Mouse (Mus musculus) midbrain, embryonic 14.5 days (tissue): ENCODE measurements around the gene Enpp5. TPM values are rescaled to one million over a fixed set of nuclear protein-coding genes. Genes with fewer than 3 reads are reported as not detected.
A peak's percentile ranks its signal among the peaks of the same experiment; 100 is the strongest.

Experiments
- ATAC-seq: fragments of 200-750 bp; cut with Nextera tagmentation; 2 replicates; pipeline ENCODE4 v1.8.0; 2017; ENCODE audit warnings: moderate number of reproducible peaks, moderate library complexity; ENCODE audit not compliant: low FRiP score, low TSS enrichment
- DNase-seq: peaks from one replicate; pipeline ENCODE4 v3.0.0-alpha.2; 2015
- H3K27ac ChIP-seq: fragments of 300-500 bp; sonication (generic); replicated peaks from 2 replicates; pipeline ENCODE4 v1.5.1; 2014; ENCODE audit warnings: mild to moderate bottlenecking, low read depth, low read length, moderate library complexity
- H3K27me3 ChIP-seq: fragments of 300-500 bp; sonication (generic); 2 replicates; pipeline ENCODE4 v1.6.1; 2014; ENCODE audit warnings: low read length, control low read depth, mixed read lengths; ENCODE audit not compliant: control insufficient read depth, insufficient read depth
- H3K36me3 ChIP-seq: fragments of 300-500 bp; sonication (generic); 2 replicates; pipeline ENCODE4 v1.6.1; 2014; ENCODE audit warnings: low read length, control low read depth; ENCODE audit not compliant: control insufficient read depth, insufficient read depth
- H3K4me1 ChIP-seq: fragments of 300-500 bp; sonication (generic); 2 replicates; pipeline ENCODE4 v1.6.1; 2014; ENCODE audit warnings: mild to moderate bottlenecking, antibody characterized with exemption, low read length, control low read depth; ENCODE audit not compliant: control insufficient read depth, insufficient read depth
- H3K4me2 ChIP-seq: fragments of 300-500 bp; sonication (generic); 2 replicates; pipeline ENCODE4 v1.6.1; 2014; ENCODE audit warnings: mild to moderate bottlenecking, low read length, moderate library complexity
- H3K4me3 ChIP-seq: fragments of 300-500 bp; sonication (generic); replicated peaks from 2 replicates; pipeline ENCODE4 v1.5.1; 2014; ENCODE audit warnings: low read depth, low read length
- H3K9ac ChIP-seq: fragments of 300-500 bp; sonication (generic); replicated peaks from 2 replicates; pipeline ENCODE4 v1.6.1; 2014; ENCODE audit warnings: mild to moderate bottlenecking, low read length, moderate library complexity
- H3K9me3 ChIP-seq: fragments of 300-500 bp; sonication (generic); 2 replicates; pipeline ENCODE4 v1.6.1; 2016; ENCODE audit warnings: low read length, control low read depth, mixed read lengths; ENCODE audit not compliant: control insufficient read depth
- WGBS: fragments of 180-500 bp; shearing (Covaris S2); extraction: QIAGEN DNeasy Blood & Tissue Kit; methylation state at CpG from one replicate; pipeline ENCODE4 v1.1.7; 2014; 5-methylcytosine and 5-hydroxymethylcytosine counted together
- polyA plus RNA-seq: library from polyadenylated mRNA; unstranded; fragments of >200 nt; fragmentation: Nextera tagmentation; extraction: Ambion mirVana; gene quantifications from 2 replicates; pipeline ENCODE4 v1.2.1, GENCODE M21; 2014

The Enpp5 gene
- polyA plus RNA-seq, 1 experiment from 2014 or later: 80.2 TPM

- DNase-seq: peak; percentile 92
- peak within 1 kb of the TSS; percentile 68 for H3K4me3 ChIP-seq
- under 1% methylated on average over 76 of the region's 76 CpGs for WGBS
- no peaks in the 10 kb centered on the region for H3K36me3 ChIP-seq
- H3K9ac ChIP-seq: peak within 1 kb of the TSS; percentile 78
- H3K4me2 ChIP-seq: peak within 1 kb of the TSS; percentile 94
- peaks cover 6% of the 10 kb centered on the region; the same call in 1 of the 2 replicates for H3K4me1 ChIP-seq
- no peaks in the 10 kb centered on the region for H3K9me3 ChIP-seq
- peak within 1 kb of the TSS; percentile 63; the same call in 1 of the 2 replicates for H3K27ac ChIP-seq
- peak; percentile 99 for ATAC-seq
- no peaks in the 10 kb centered on the region for H3K27me3 ChIP-seq
Observed at GRCm38 (mm10) chr17:44105287-44106138, 26.9 kb downstream of the Enpp5 start, which contains the start of gene Enpp4. Enpp4 (minus strand) TSS chr17:44105809.

GRCm38 (mm10) chr17:44108331-44108730, 29.7 kb downstream of the Enpp5 start:
- Histone ChIP-seq H3K4me3 (no peak overlapping the region), H3K9ac (no peak overlapping the region), H3K27me3 (no peaks in the 10 kb centered on the region), H3K36me3 (no peaks in the 10 kb centered on the region), H3K27ac (no peak overlapping the region), H3K9me3 (no peaks in the 10 kb centered on the region), H3K4me1 (peaks cover 6% of the 10 kb centered on the region; the same call in 1 of the 2 replicates), H3K4me2 (no peak overlapping the region)
- ATAC-seq (no peak), DNase-seq (no peak)
- 69% methylated on average over 3 of the region's 3 CpGs for WGBS

GRCm38 (mm10) chr17:44116584-44116983, 38.0 kb downstream of the Enpp5 start:
- H3K9me3 ChIP-seq: no peaks in the 10 kb centered on the region
- H3K27ac ChIP-seq: no peak overlapping the region
- H3K36me3 ChIP-seq: no peaks in the 10 kb centered on the region
- no peak for DNase-seq
- no peaks in the 10 kb centered on the region for H3K27me3 ChIP-seq
- 90% methylated on average over 2 of the region's 2 CpGs for WGBS
- no peak for ATAC-seq
- no peak overlapping the region for H3K4me2 ChIP-seq
- no peaks in the 10 kb centered on the region for H3K4me1 ChIP-seq
- no peak overlapping the region for H3K4me3 ChIP-seq
- no peak overlapping the region for H3K9ac ChIP-seq

- no peak for DNase-seq
- no peak overlapping the region for H3K9ac ChIP-seq
- 81% methylated on average over 2 of the region's 2 CpGs for WGBS
- H3K27ac ChIP-seq: no peak overlapping the region
- H3K27me3 ChIP-seq: no peaks in the 10 kb centered on the region
- no peaks in the 10 kb centered on the region for H3K4me1 ChIP-seq
- H3K36me3 ChIP-seq: no peaks in the 10 kb centered on the region
- no peak overlapping the region for H3K4me2 ChIP-seq
- no peak overlapping the region for H3K4me3 ChIP-seq
- H3K9me3 ChIP-seq: no peaks in the 10 kb centered on the region
- no peak for ATAC-seq
Observed at GRCm38 (mm10) chr17:44117721-44118120, 39.1 kb downstream of the Enpp5 start.

GRCm38 (mm10) chr17:44118231-44118630, 39.6 kb downstream of the Enpp5 start:
- no peaks in the 10 kb centered on the region for H3K4me1 ChIP-seq
- 93% methylated on average over 4 of the region's 4 CpGs for WGBS
- no peak for ATAC-seq
- H3K4me2 ChIP-seq: no peak overlapping the region
- no peak for DNase-seq
- H3K27me3 ChIP-seq: no peaks in the 10 kb centered on the region
- H3K27ac ChIP-seq: no peak overlapping the region
- no peaks in the 10 kb centered on the region for H3K36me3 ChIP-seq
- H3K9me3 ChIP-seq: no peaks in the 10 kb centered on the region
- no peak overlapping the region for H3K9ac ChIP-seq
- H3K4me3 ChIP-seq: no peak overlapping the region

- no peak overlapping the region for H3K27ac ChIP-seq
- no peak for ATAC-seq
- H3K36me3 ChIP-seq: no peaks in the 10 kb centered on the region
- H3K4me1 ChIP-seq: no peaks in the 10 kb centered on the region
- DNase-seq: no peak
- 84% methylated on average over 12 of the region's 12 CpGs for WGBS
- no peak overlapping the region for H3K9ac ChIP-seq
- H3K9me3 ChIP-seq: no peaks in the 10 kb centered on the region
- no peaks in the 10 kb centered on the region for H3K27me3 ChIP-seq
- no peak overlapping the region for H3K4me2 ChIP-seq
- no peak overlapping the region for H3K4me3 ChIP-seq
Observed at GRCm38 (mm10) chr17:44121366-44122100, 42.9 kb downstream of the Enpp5 start.

DNA sequence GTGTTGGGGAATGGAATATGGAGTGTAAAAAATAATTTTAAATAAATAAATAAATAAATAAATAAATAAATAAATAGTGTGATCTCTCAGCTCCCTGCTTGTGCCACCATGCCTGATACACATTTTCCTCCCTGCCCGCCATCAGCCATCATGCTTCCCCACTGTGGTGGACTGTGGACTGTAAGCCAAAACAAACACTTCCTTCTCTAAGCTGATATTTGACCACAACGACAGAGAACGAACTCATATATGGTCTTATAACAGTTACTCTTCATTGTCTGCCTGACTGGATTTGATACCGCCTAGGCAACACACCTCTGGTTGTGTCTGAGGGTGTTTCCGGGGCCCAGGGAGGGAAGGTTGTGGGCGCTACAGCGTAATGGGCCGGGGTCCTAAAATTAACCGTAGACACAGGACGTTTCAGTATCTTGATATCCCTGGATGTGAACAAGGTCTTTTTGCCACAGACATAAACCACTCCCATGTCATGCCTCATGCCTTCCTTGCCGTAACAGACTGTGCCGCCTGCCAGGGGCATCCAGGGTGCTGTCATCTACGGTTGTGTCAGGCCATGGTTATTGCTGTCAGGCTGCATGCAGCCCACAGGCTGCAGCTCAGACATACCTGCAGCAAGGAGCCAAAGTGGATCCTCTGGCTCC, 50.6 kb downstream of the Enpp5 start:
- Histone ChIP-seq H3K9me3 (no peaks in the 10 kb centered on the region), H3K4me1 (no peaks in the 10 kb centered on the region), H3K27me3 (no peaks in the 10 kb centered on the region), H3K36me3 (no peaks in the 10 kb centered on the region), H3K27ac (no peak overlapping the region), H3K9ac (no peak overlapping the region), H3K4me3 (no peak overlapping the region), H3K4me2 (no peak overlapping the region)
- 94% methylated on average over 13 of the region's 13 CpGs for WGBS
- DNase-seq: no peak
- ATAC-seq: no peak

DNA sequence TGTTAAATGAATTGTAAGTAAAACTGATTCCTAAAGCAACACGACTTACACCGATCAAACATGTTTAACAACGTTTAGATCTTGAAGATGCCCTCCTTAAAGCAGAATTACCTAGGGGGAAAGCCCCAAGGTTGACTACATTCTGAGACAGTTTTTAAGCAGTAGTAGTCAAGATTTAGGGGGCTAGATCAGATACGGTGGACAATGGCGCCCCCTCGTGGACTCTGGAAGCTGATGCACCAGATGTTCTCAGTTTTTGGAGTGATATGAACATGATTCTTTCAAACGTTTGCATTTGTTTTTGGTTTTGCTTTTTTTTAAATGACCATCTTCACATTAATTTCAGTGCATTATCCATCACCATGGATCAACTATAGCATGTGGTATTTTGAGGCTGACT, 51.8 kb downstream of the Enpp5 start:
- H3K9ac ChIP-seq: no peak overlapping the region
- no peaks in the 10 kb centered on the region for H3K27me3 ChIP-seq
- 13% methylated on average over 7 of the region's 7 CpGs for whole genome bisulfite sequencing
- no peaks in the 10 kb centered on the region for H3K36me3 ChIP-seq
- H3K4me1 ChIP-seq: no peaks in the 10 kb centered on the region
- H3K4me3 ChIP-seq: no peak overlapping the region
- no peak for ATAC-seq
- H3K4me2 ChIP-seq: no peak overlapping the region
- peak; percentile 88 for DNase-seq
- H3K9me3 ChIP-seq: no peaks in the 10 kb centered on the region
- H3K27ac ChIP-seq: no peak overlapping the region
